Mouse (Mus musculus) midbrain, embryonic 16.5 days (tissue): Measurements from ENCODE around the gene Ppat. TPM values are rescaled to one million over a fixed set of nuclear protein-coding genes. Genes with fewer than 3 reads are reported as not detected.
"Not testable (repeated sequence)": the region's sequence is repeated elsewhere in the genome, so short reads cannot be mapped to it uniquely, and the experiment has no call there.

Experiments
- ATAC-seq: fragments of 200-750 bp; cut with Nextera tagmentation; 2 replicates; pipeline ENCODE4 v1.8.0; 2017; ENCODE audit warnings: moderate TSS enrichment
- H3K27ac ChIP-seq: fragments of 300-500 bp; sonication (generic); 2 replicates; pipeline ENCODE4 v1.5.1; 2014; ENCODE audit warnings: mild to moderate bottlenecking, low read length, mixed read lengths
- H3K27me3 ChIP-seq: fragments of 300-500 bp; sonication (generic); 2 replicates; pipeline ENCODE4 v1.6.1; 2014; ENCODE audit warnings: low read depth, low read length, mixed read lengths; ENCODE audit not compliant: control insufficient read depth, insufficient read depth
- H3K36me3 ChIP-seq: fragments of 300-500 bp; sonication (generic); 2 replicates; pipeline ENCODE4 v1.6.1; 2014; ENCODE audit warnings: mild to moderate bottlenecking, low read length, moderate library complexity, mixed read lengths; ENCODE audit not compliant: control insufficient read depth, insufficient read depth
- H3K4me1 ChIP-seq: fragments of 300-500 bp; sonication (generic); 2 replicates; pipeline ENCODE4 v1.6.1; 2014; ENCODE audit warnings: mild to moderate bottlenecking, low read length, mixed read lengths; ENCODE audit not compliant: control insufficient read depth, insufficient read depth
- H3K4me2 ChIP-seq: fragments of 300-500 bp; sonication (generic); 2 replicates; pipeline ENCODE4 v1.6.1; 2014; ENCODE audit warnings: mild to moderate bottlenecking, low read length, mixed read lengths
- H3K4me3 ChIP-seq: fragments of 300-500 bp; sonication (generic); 2 replicates; pipeline ENCODE4 v1.5.1; 2014; ENCODE audit warnings: low read depth, mild to moderate bottlenecking, low read length, moderate library complexity, mixed read lengths
- H3K9ac ChIP-seq: fragments of 300-500 bp; sonication (generic); 2 replicates; pipeline ENCODE4 v1.6.1; 2014; ENCODE audit warnings: low read depth, low read length, mixed read lengths
- H3K9me3 ChIP-seq: fragments of 300-500 bp; sonication (generic); replicated peaks from 2 replicates; pipeline ENCODE4 v1.6.1; 2014; ENCODE audit warnings: mild to moderate bottlenecking, low read length, mixed read lengths; ENCODE audit not compliant: control insufficient read depth, poor library complexity, severe bottlenecking
- WGBS: fragments of 180-500 bp; shearing (Covaris S2); extraction: QIAGEN DNeasy Blood & Tissue Kit; methylation state at CpG from one replicate; pipeline ENCODE4 v1.1.7; 2014; 5-methylcytosine and 5-hydroxymethylcytosine counted together
- polyA plus RNA-seq: library from polyadenylated mRNA; unstranded; fragments of >200 nt; fragmentation: Nextera tagmentation; extraction: Ambion mirVana; gene quantifications from 2 replicates; pipeline ENCODE4 v1.2.1, GENCODE M21; 2015

Ppat gene
- polyA plus RNA-seq, 1 experiment from 2014 or later, result 9.7 TPM

DNA sequence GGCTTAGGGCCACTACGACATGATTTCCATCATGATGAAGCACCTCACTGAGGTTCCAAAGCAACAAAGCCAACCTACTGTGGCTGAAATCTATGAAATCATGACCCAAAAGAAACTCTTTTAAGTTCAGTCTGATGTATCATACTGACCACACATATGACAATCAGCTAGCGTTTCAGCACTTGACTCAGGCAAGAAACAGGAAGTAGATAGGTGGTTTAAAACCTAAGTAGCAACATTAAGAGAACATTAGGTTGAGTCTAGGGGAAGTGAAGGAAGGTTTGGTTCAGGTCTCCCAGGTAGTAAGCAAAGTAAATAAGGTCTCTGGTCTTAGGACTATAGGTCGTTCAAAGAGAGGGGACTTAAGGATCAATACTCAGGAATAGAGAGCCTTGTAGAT, 22.1 kb upstream of the Ppat start:
- Histone ChIP-seq H3K4me2 (peak overlapping the region; percentile 84), H3K4me1 (peaks cover 16% of the 10 kb centered on the region), H3K27me3 (no peaks in the 10 kb centered on the region), H3K27ac (no peak overlapping the region), H3K36me3 (peaks cover 5% of the 10 kb centered on the region; the same call in 1 of the 2 replicates), H3K9ac (peak overlapping the region; percentile 87; the same call in 1 of the 2 replicates), H3K9me3 (no peaks in the 10 kb centered on the region), H3K4me3 (peak overlapping the region; percentile 88)
- WGBS, result 73% methylated on average over 3 of the region's 3 CpGs
- no peak for ATAC-seq

DNA sequence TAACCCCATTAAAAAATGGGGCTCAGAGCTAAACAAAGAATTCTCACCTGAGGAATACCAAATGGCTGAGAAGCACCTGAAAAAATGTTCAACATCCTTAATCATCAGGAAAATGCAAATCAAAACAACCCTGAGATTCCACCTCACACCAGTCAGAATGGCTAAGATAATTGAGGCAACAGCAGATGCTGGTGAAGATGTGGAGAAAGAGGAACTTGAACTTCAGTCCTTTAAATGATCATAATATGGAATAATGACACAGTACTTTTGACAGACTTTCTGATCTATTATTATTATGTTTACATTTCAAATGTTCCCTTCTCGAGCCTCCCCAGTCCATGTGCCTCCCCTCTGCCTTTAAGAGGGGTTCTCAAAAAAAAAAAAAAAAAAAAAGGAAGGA, 19.7 kb upstream of the Ppat start:
- H3K4me2 ChIP-seq, result not testable (repeated sequence)
- 90% methylated on average over 1 of the region's 1 CpGs for WGBS

DNA sequence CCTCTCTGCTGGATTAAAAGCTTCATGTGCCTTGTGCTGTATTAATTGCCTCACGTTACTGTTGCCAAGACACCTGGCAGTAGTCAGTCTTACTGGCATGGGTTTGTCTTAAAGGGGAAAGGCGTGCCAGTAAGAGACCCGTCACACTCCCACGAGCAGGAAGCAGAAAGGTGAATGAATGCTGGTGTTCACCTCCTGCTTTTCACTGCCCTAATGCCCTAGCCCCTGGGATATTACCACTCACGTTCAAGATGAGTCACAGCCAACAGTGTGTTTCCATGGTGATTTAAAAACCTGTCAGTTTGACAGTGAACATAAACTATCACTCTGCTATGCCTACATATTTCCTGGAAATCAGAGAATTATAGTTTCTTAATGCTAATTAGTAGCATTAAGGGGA, 17.9 kb upstream of the Ppat start:
- Histone ChIP-seq H3K36me3 (peaks cover 11% of the 10 kb centered on the region), H3K27ac (no peak overlapping the region), H3K4me1 (peaks cover 9% of the 10 kb centered on the region), H3K4me2 (no peak overlapping the region), H3K4me3 (no peak overlapping the region), H3K9me3 (no peaks in the 10 kb centered on the region), H3K27me3 (no peaks in the 10 kb centered on the region), H3K9ac (no peak overlapping the region)
- WGBS, result 82% methylated on average over 5 of the region's 5 CpGs
- ATAC-seq, result no peak

More for the DNA sequence above, 19.7 kb upstream of the Ppat start:
- not testable (repeated sequence) for H3K27ac ChIP-seq, H3K9me3 ChIP-seq, H3K27me3 ChIP-seq, H3K4me3 ChIP-seq, H3K9ac ChIP-seq, ATAC-seq
- peaks cover 16% of the 10 kb centered on the region for H3K4me1 ChIP-seq
- H3K36me3 ChIP-seq, result peaks cover 10% of the 10 kb centered on the region

DNA sequence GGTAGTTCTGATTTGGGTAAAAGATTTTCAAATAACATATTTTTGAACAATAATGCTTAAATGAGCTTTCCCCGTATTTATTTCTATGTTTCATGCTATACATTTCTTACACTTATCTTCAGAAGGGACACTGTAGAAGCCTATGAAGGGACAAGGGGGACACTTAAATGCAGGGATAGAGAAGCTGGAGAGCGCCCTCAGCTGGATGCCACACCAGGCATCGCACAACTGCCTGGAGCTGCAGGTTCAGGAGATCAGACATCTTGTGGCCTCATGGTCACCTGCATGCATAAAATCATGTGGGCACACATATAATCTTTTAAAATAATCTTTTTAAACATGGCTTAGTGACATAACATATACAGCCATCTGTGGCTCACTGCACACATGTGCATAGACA, 13.3 kb upstream of the Ppat start:
- Histone ChIP-seq H3K27me3 (no peaks in the 10 kb centered on the region), H3K4me2 (no peak overlapping the region), H3K9ac (0 out of 2 replicates have a peak overlapping the region, but pooled peaks have one; percentile 25), H3K4me1 (no peaks in the 10 kb centered on the region), H3K4me3 (no peak overlapping the region), H3K27ac (no peak overlapping the region), H3K36me3 (peaks cover 16% of the 10 kb centered on the region), H3K9me3 (no peaks in the 10 kb centered on the region)
- 95% methylated on average over 3 of the region's 3 CpGs for WGBS
- no peak for ATAC-seq

DNA sequence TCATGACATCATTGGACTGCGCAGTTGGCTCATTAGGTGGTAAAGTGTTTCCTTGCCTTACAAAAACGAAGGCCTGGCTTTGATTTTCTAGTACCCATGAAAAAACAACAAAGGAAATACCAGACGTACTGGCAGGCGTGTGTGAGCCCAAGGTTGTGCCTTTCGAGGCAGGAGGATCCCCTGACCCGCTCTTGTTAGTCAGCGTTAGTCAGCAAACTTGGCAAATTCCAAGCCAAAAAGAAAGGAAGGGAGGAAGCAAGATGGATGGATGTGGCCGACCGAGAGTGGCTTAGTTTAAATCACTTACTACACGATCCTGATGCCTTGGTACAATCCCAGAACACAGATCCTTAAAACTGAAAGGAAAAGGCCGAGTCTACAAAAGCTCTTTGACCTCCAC, 11.2 kb upstream of the Ppat start:
- ATAC-seq, result no peak
- no peak overlapping the region for H3K4me3 ChIP-seq
- 83% methylated on average over 11 of the region's 11 CpGs for WGBS
- H3K9ac ChIP-seq, result no peak overlapping the region
- no peak overlapping the region for H3K27ac ChIP-seq
- no peaks in the 10 kb centered on the region for H3K4me1 ChIP-seq
- no peaks in the 10 kb centered on the region for H3K9me3 ChIP-seq
- H3K36me3 ChIP-seq, result peaks cover 27% of the 10 kb centered on the region
- H3K4me2 ChIP-seq, result no peak overlapping the region
- H3K27me3 ChIP-seq, result no peaks in the 10 kb centered on the region

DNA sequence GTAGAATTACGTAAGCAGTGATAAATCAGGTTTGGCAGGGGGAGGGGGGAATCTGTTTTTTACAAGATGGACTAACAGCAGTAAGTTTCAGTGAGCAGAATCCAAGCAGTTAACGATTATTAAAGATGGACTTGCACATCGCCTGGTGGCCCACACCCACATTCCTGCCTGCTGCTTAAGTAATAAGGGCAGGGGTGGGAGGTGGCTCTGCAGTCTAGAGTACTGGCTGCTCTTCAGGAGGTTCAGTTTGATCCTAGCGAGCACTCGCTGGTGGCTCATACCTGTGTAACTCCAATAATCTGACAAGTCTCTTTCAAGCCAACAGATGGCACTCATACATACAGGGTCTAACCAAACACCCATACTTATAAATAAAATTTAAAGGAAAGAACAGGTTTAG, 8.2 kb upstream of the Ppat start:
- H3K4me1 ChIP-seq, result no peaks in the 10 kb centered on the region

DNA sequence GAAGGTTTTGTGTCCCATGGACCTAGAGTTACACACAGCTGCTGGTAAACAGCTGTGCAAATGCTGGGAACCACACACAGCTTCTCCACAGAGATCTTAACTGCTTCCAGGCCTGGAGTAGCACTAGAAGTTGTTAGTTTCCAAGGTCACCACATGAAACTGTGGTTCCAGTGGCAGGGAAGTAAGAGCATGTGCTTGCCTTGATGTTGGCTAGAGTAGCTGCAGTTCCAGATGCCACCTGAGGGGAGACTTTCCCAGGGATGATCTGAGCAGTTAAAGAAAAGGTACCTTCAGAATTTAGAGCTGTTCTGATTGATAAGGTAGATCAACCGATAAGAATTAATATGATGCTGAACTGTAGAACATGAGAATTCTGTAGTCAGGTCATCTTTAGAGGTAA, 6.6 kb upstream of the Ppat start:
- Histone ChIP-seq H3K36me3 (peaks cover 29% of the 10 kb centered on the region), H3K27ac (no peak overlapping the region), H3K4me2 (no peak overlapping the region), H3K4me1 (no peaks in the 10 kb centered on the region; the same call in none of the 2 replicates), H3K9me3 (no peaks in the 10 kb centered on the region), H3K4me3 (no peak overlapping the region), H3K27me3 (no peaks in the 10 kb centered on the region), H3K9ac (no peak overlapping the region)
- ATAC-seq, result no peak
- WGBS, result 94% methylated on average over 1 of the region's 1 CpGs

More for the DNA sequence above, 8.2 kb upstream of the Ppat start:
- H3K9ac ChIP-seq, result no peak overlapping the region
- no peak overlapping the region for H3K27ac ChIP-seq
- peaks cover 33% of the 10 kb centered on the region for H3K36me3 ChIP-seq
- 89% methylated on average over 5 of the region's 5 CpGs for WGBS
- ATAC-seq, result no peak
- no peaks in the 10 kb centered on the region for H3K27me3 ChIP-seq
- H3K9me3 ChIP-seq, result no peaks in the 10 kb centered on the region
- no peak overlapping the region for H3K4me3 ChIP-seq
- no peak overlapping the region for H3K4me2 ChIP-seq

DNA sequence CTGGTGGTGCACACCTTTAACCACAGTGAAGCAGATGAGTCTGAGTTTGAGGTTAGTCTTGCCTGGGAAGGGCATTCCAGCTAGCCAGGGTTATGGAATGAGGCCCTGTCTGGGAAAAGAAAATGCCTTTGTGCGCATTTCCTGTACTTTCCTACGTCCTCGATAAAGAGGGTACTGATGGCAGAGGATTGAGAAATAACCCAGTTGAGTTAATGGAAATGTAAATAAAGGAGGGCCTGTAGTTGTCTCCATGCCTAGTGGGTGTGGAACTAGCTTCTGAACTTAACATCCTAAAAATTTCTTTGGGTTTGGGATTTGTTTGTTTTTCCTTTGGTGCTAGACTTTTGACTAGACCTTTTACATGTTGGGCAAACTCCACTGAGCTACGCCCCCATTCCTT, 4.1 kb upstream of the Ppat start:
- WGBS, result 92% methylated on average over 4 of the region's 4 CpGs
- H3K9ac ChIP-seq, result no peak overlapping the region
- no peak overlapping the region for H3K27ac ChIP-seq
- H3K4me2 ChIP-seq, result no peak overlapping the region
- no peaks in the 10 kb centered on the region for H3K9me3 ChIP-seq
- no peaks in the 10 kb centered on the region for H3K27me3 ChIP-seq
- no peak for ATAC-seq
- H3K4me1 ChIP-seq, result peaks cover 10% of the 10 kb centered on the region
- no peak overlapping the region for H3K4me3 ChIP-seq
- peaks cover 26% of the 10 kb centered on the region for H3K36me3 ChIP-seq

DNA sequence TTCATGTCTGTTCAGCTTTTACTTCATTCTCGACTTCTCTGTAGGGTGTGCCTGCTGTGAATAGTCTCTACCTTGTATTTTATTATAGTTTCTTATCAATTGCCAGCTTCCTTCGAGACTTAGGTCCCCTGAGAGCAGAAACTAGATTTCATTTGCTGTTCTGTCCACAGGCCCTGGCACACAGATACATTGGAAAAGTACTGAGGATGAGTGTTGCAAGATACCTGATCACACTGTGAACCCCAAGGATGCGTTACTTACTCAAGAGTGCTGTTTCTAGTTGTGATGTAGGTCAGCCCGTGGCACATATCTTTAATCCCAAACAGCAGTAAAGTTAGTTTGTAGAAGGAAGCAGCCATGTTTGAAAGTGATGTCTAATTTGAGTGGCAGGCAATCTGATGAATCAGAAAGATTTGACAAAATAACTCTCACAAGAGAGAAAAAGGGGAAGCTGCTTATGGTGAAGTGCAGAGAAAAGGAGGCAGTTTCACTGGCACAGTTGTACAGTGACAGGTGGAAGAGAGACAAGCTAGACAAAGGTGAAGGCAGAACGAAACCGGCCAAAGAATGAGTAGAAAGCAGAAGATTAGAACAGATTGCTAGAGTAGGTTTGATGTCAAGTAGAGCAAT, 3.0 kb upstream of the Ppat start:
- Histone ChIP-seq H3K9ac (no peak overlapping the region), H3K27me3 (no peaks in the 10 kb centered on the region), H3K4me3 (no peak overlapping the region), H3K27ac (no peak overlapping the region), H3K36me3 (peaks cover 26% of the 10 kb centered on the region), H3K4me2 (no peak overlapping the region), H3K9me3 (no peaks in the 10 kb centered on the region), H3K4me1 (peaks cover 19% of the 10 kb centered on the region)
- WGBS, result 87% methylated on average over 6 of the region's 6 CpGs
- ATAC-seq, result no peak
